9 mouse cellular contexts compared by ENCODE assay signal in the genomic region with DNA sequence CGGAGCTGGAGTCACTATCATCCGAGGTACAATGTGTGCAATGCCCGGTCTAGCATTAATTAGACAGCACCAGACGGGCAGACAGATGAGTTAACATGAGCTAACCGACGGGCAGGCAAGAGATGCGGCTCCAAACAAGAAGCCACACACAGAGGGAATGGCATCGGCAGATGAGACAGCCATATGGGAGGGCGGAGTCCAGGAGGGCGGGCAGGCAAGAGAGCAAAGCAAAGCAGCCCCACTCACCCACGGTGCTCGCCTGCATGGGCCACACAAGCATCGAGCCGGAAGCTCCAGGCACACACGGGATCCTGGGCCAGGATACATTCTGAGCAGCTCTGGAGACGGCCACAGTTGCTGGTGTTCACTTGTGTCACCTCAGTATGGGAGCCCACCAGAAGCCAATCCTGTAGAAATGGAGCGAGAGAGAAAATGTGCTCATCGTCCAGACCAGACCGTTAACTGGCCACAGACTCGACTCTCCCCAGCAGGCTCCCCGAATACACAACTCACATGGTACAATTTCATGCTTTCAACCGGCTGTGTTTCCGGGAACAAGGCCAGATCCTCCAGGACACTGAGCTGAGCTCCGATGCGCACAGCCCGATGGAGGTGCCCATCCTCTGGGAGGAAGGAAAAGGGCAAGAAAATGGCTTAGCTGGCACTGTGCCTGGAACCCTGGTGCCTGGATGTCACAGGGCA. TPM values are rescaled to one million over a fixed set of nuclear protein-coding genes. Genes with fewer than 3 reads are reported as not detected.
DNase-seq lines count a peak whose midpoint lies in the region; ATAC-seq and TF ChIP-seq lines count a peak whose summit lies in the region.
"Had no signal": no experiment of that assay in that cellular context is flagged by ENCODE, and none has a peak within 500 bp of the region (broad histone marks: within the 10 kb centered on the region; RNA-seq: fewer than 3 reads in every experiment).

No protein-coding gene starts in this region.

- peaks cover 56% of the 10 kb centered on the region for H3K36me3 ChIP-seq in hindbrain, embryonic 14.5 days (replicated peaks; ENCODE audit: control insufficient read depth, insufficient read depth)
- H3K36me3 ChIP-seq in limb, embryonic 14.5 days (ENCODE audit: control insufficient read depth, insufficient read depth, low read length): no peaks in the 10 kb centered on the region
- H3K36me3 ChIP-seq: embryonic facial prominence, embryonic 13.5 days had no signal

- no peak overlapping the region for H3K4me3 ChIP-seq in hindbrain, embryonic 14.5 days (replicated peaks; ENCODE audit: low read length)
- H3K4me3 ChIP-seq in limb, embryonic 14.5 days (replicated peaks; ENCODE audit: low read length): no peak overlapping the region
- H3K4me3 ChIP-seq: embryonic facial prominence, embryonic 13.5 days had no signal

- H3K9ac ChIP-seq in hindbrain, embryonic 14.5 days: no peak overlapping the region
- H3K9ac ChIP-seq in limb, embryonic 14.5 days (ENCODE audit: low read depth, low read length, severe bottlenecking): no peak overlapping the region
- H3K9ac ChIP-seq: embryonic facial prominence, embryonic 13.5 days had no signal

- no peak overlapping the region for H3K4me2 ChIP-seq in hindbrain, embryonic 14.5 days (replicated peaks)
- no peak overlapping the region for H3K4me2 ChIP-seq in limb, embryonic 14.5 days (replicated peaks; ENCODE audit: low read depth, low read length, severe bottlenecking)
- H3K4me2 ChIP-seq: embryonic facial prominence, embryonic 13.5 days had no signal

- TF ChIP-seq POLR2A in limb, embryonic 14.5 days (IDR thresholded peaks at IDR 0.05; ENCODE audit: borderline replicate concordance, extremely low read depth, insufficient read depth, insufficient read length): no peak

- WGBS in hindbrain, embryonic 14.5 days: 64% methylated on average over 26 of the region's 26 CpGs
- 78% methylated on average over 26 of the region's 26 CpGs for WGBS in limb, embryonic 14.5 days

- ATAC-seq in hindbrain, embryonic 14.5 days (ENCODE audit: low FRiP score): peak; percentile 53
- ATAC-seq in limb, embryonic 14.5 days (ENCODE audit: low FRiP score, low read depth): 0 out of 2 replicates have a peak, but pooled peaks have one; percentile 15

- H3K4me1 ChIP-seq in hindbrain, embryonic 14.5 days (replicated peaks; ENCODE audit: control insufficient read depth, insufficient read depth, low read length): no peaks in the 10 kb centered on the region
- no peaks in the 10 kb centered on the region for H3K4me1 ChIP-seq in limb, embryonic 14.5 days (ENCODE audit: control insufficient read depth, insufficient read depth, low read length)

- 0 out of 2 replicates have a peak overlapping the region, but pooled peaks have one; percentile 7 for H3K27ac ChIP-seq in hindbrain, embryonic 14.5 days
- H3K27ac ChIP-seq in limb, embryonic 14.5 days (replicated peaks; ENCODE audit: low read depth, low read length): no peak overlapping the region
- H3K27ac ChIP-seq: embryonic facial prominence, embryonic 13.5 days had no signal

- no peaks in the 10 kb centered on the region for H3K27me3 ChIP-seq in hindbrain, embryonic 14.5 days (ENCODE audit: control insufficient read depth, insufficient read depth, low read length)
- no peaks in the 10 kb centered on the region for H3K27me3 ChIP-seq in limb, embryonic 14.5 days (ENCODE audit: control insufficient read depth, insufficient read depth, low read length)
- H3K27me3 ChIP-seq: embryonic facial prominence, embryonic 13.5 days; Patski had no signal

- peak; percentile 60 for DNase-seq in testis, postnatal 10 days (ENCODE audit: low spot score)
- DNase-seq in testis, postnatal 14 days (ENCODE audit: low spot score): no peak
- peak; percentile 39 for DNase-seq in hindbrain, embryonic 14.5 days (ENCODE audit: low spot score)
- no peak for DNase-seq in limb, embryonic 14.5 days (ENCODE audit: low spot score)
- no peak for DNase-seq in adrenal gland, postnatal 4 days (ENCODE audit: low spot score in 2 of 2)
- DNase-seq in heart, adult 8-10 months (ENCODE audit: low spot score): no peak
- no peak for DNase-seq in kidney, postnatal 14 days

- H3K9me3 ChIP-seq in hindbrain, embryonic 14.5 days (ENCODE audit: control insufficient read depth, low read length): no peaks in the 10 kb centered on the region
- no peaks in the 10 kb centered on the region for H3K9me3 ChIP-seq in limb, embryonic 14.5 days (ENCODE audit: control insufficient read depth, low read length)
- H3K9me3 ChIP-seq: embryonic facial prominence, embryonic 13.5 days had no signal

RNA-seq across cellular contexts. Expression of gene Sema4f, which starts 22.3 kb away (rescaled TPM):
- polyA plus RNA-seq in hindbrain, embryonic 14.5 days (2014; fragmentation: Nextera tagmentation; extraction: Ambion mirVana): 14.0 and 14.4 TPM in 2 replicates
- polyA plus RNA-seq in limb, embryonic 14.5 days (2012; rRNA removed): 3.2 and 3.9 TPM in 2 replicates
- 1.1 and 2.2 TPM in 2 replicates for polyA plus RNA-seq in limb, embryonic 14.5 days (2014; fragmentation: Nextera tagmentation; extraction: Ambion mirVana)
- 1 to 10 TPM; 2.0 to 3.5 TPM for total RNA-seq in adrenal gland, postnatal 4 days (2021)
- total RNA-seq in heart, adult 8-10 months (2022): under 1 TPM in 3 of 4 experiments, not detected in 1; 0.17 to 0.31 (median 0.22) TPM

RNA-seq across cellular contexts. Expression of gene M1ap, which starts 29.5 kb away (rescaled TPM):
- 0.16 TPM in 1 of 2 replicates, not detected in the other for polyA plus RNA-seq in hindbrain, embryonic 14.5 days (2014; fragmentation: Nextera tagmentation; extraction: Ambion mirVana)
- polyA plus RNA-seq in limb, embryonic 14.5 days (2012; rRNA removed): 0.32 and 0.70 TPM in 2 replicates
- polyA plus RNA-seq in limb, embryonic 14.5 days (2014; fragmentation: Nextera tagmentation; extraction: Ambion mirVana): 0.17 and 0.67 TPM in 2 replicates
- total RNA-seq in adrenal gland, postnatal 4 days (2021): under 1 TPM in 1 of 2 experiments, not detected in 1; 0.14 TPM
- total RNA-seq in heart, adult 8-10 months (2022): not detected
- polyA plus RNA-seq: Patski had no signal

Comparison
In these comparisons a context has a peak if more than half of its experiments do, and no peak if none do; other contexts are left out.
1. DNase-seq: peak in testis, postnatal 10 days (single experiment) and hindbrain, embryonic 14.5 days (single experiment); none in testis, postnatal 14 days (single experiment), limb, embryonic 14.5 days (single experiment), adrenal gland, postnatal 4 days (0 of 2), heart, adult 8-10 months (single experiment) and kidney, postnatal 14 days (single experiment).